In the genomic region with DNA sequence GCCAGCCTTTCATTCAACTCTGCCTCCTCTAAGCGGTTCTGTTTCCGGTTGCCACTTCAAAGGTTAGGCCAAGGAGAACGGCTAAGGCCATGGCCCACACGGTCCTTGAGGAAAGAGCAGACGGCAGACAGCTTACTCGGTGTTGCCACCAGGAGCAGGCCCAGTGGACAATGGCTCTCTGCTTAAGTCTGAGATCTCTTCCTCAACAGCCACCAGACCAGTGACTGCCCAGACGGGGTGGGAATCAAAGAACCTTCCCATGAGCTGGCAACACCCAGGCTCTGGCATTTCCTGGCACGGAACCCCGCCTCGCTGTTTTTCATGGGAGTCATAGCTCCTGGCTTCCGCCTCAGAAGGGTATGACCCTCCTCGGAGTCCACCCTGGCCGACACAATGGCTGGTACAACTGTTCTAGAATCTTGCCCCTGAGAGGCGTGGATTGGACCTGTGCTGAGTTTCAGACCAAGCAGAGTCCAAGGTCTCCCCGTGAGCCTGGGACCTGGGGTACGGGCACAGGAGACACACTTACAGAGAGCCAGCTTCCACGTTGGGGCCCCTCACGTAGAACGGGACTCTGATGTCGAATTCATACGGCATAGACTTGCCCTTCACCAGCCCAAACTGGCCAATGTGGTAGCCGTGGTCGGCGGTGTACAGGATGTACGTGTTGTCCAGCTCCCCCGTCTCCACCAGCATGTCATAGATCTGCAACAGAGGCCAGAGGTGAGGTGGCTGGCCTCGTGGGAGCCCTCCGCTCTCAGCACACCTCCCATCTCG, we compare ENCODE assay signal across 17 mouse cellular contexts.
DNase-seq lines count a peak whose midpoint lies in the region; ATAC-seq lines count a peak whose summit lies in the region.
"Had no signal": no experiment of that assay in that cellular context is flagged by ENCODE, and none has a peak within 500 bp of the region (broad histone marks: within the 10 kb centered on the region; RNA-seq: fewer than 3 reads in every experiment).

No protein-coding gene starts in this region.

- no peak overlapping the region for H3K27ac ChIP-seq in kidney, embryonic 14.5 days (ENCODE audit: low read depth, low read length)
- H3K27ac ChIP-seq: hindbrain, embryonic 10.5 days; liver, embryonic 15.5 days had no signal

- no peak for ATAC-seq in kidney, embryonic 14.5 days (ENCODE audit: low FRiP score, low TSS enrichment)
- ATAC-seq: CD4-positive, CD25-positive, alpha-beta regulatory T cell, adult 4 months; forebrain, embryonic 16.5 days had no signal

- peaks cover 3% of the 10 kb centered on the region; the same call in 1 of the 2 replicates for H3K4me1 ChIP-seq in kidney, embryonic 14.5 days (ENCODE audit: control insufficient read depth, insufficient read depth, low read length)

- H3K9me3 ChIP-seq in kidney, embryonic 14.5 days (ENCODE audit: control insufficient read depth, low read length) = no peaks in the 10 kb centered on the region
- H3K9me3 ChIP-seq: hindbrain, embryonic 10.5 days; liver, embryonic 15.5 days had no signal

- H3K9ac ChIP-seq in kidney, embryonic 14.5 days (ENCODE audit: low read depth, low read length) = no peak overlapping the region
- H3K9ac ChIP-seq: liver, embryonic 15.5 days had no signal

- no peak overlapping the region for H3K4me3 ChIP-seq in kidney, embryonic 14.5 days (ENCODE audit: low read length)
- H3K4me3 ChIP-seq: hindbrain, embryonic 10.5 days; liver, embryonic 15.5 days had no signal

- H3K4me2 ChIP-seq in kidney, embryonic 14.5 days (replicated peaks; ENCODE audit: low read depth, low read length) = no peak overlapping the region
- H3K4me2 ChIP-seq: heart, embryonic 11.5 days; liver, embryonic 15.5 days had no signal

- peak; percentile 41 for DNase-seq in kidney, adult 18-20 months
- DNase-seq in adrenal gland, adult 8-10 months = peak; percentile 54
- peak; percentile 59 to 66 for DNase-seq in adrenal gland, postnatal 36 days
- DNase-seq in kidney, postnatal 36 days = peak; percentile 59
- no peak for DNase-seq in spleen, postnatal 14 days (ENCODE audit: low spot score in 2 of 2)
- DNase-seq in urinary bladder, postnatal 25 days (ENCODE audit: low spot score) = no peak
- DNase-seq: cerebellum, adult 8-10 months; left cerebral cortex, postnatal 4 days; midbrain, embryonic 14.5 days; spleen, adult 18-20 months; thymus, postnatal 25 days had no signal

- H3K36me3 ChIP-seq in kidney, embryonic 14.5 days (ENCODE audit: control insufficient read depth, insufficient read depth, low read length) = peaks cover 29% of the 10 kb centered on the region; the same call in 1 of the 2 replicates
- H3K36me3 ChIP-seq: liver, embryonic 15.5 days had no signal

- H3K27me3 ChIP-seq in kidney, embryonic 14.5 days (ENCODE audit: control insufficient read depth, insufficient read depth, low read length) = no peaks in the 10 kb centered on the region
- H3K27me3 ChIP-seq: liver, embryonic 15.5 days had no signal

- 82% methylated on average over 29 of the region's 29 CpGs for WGBS in kidney, embryonic 14.5 days

Comparison
In these comparisons a context has a peak if more than half of its experiments do, and no peak if none do; other contexts are left out.
1. DNase-seq: peak in kidney, adult 18-20 months (single experiment), adrenal gland, adult 8-10 months (single experiment), adrenal gland, postnatal 36 days (2 of 2) and kidney, postnatal 36 days (2 of 2); none in spleen, postnatal 14 days (0 of 2) and urinary bladder, postnatal 25 days (single experiment).